Mouse (Mus musculus) hindbrain, postnatal 0 days (tissue): ENCODE results near the gene Odaph. TPM values are rescaled to one million over a fixed set of nuclear protein-coding genes. Genes with fewer than 3 reads are reported as not detected.

Experiments used
- ATAC-seq: fragments of 200-750 bp; cut with Nextera tagmentation; 2 replicates; pipeline ENCODE4 v1.8.0; 2017; ENCODE audit warnings: mild to moderate bottlenecking, moderate TSS enrichment, moderate library complexity
- DNase-seq: peaks from one replicate; pipeline ENCODE4 v3.0.0-alpha.2; 2015; ENCODE audit warnings: low spot score
- H3K27ac ChIP-seq: fragments of 300-500 bp; sonication (generic); 2 replicates; pipeline ENCODE4 v1.5.1; 2014; ENCODE audit warnings: mild to moderate bottlenecking
- H3K27me3 ChIP-seq: fragments of 300-500 bp; sonication (generic); 2 replicates; pipeline ENCODE4 v1.6.1; 2014; ENCODE audit warnings: low read length, mixed read lengths; ENCODE audit not compliant: insufficient read depth
- H3K36me3 ChIP-seq: fragments of 300-500 bp; sonication (generic); 2 replicates; pipeline ENCODE4 v1.6.1; 2014; ENCODE audit warnings: low read length, mixed read lengths; ENCODE audit not compliant: insufficient read depth
- H3K4me1 ChIP-seq: fragments of 300-500 bp; sonication (generic); 2 replicates; pipeline ENCODE4 v1.6.1; 2014; ENCODE audit warnings: antibody characterized with exemption, low read length, mixed read lengths; ENCODE audit not compliant: insufficient read depth
- H3K4me2 ChIP-seq: fragments of 300-500 bp; sonication (generic); 2 replicates; pipeline ENCODE4 v1.6.1; 2014; ENCODE audit warnings: low read depth, mild to moderate bottlenecking, low read length, moderate library complexity, mixed read lengths
- H3K4me3 ChIP-seq: fragments of 300-500 bp; sonication (generic); 2 replicates; pipeline ENCODE4 v1.5.1; 2014; ENCODE audit warnings: low read length
- H3K9ac ChIP-seq: fragments of 300-500 bp; sonication (generic); replicated peaks from 2 replicates; pipeline ENCODE4 v1.6.1; 2014; ENCODE audit warnings: mild to moderate bottlenecking, low read length, moderate library complexity, mixed read lengths
- H3K9me3 ChIP-seq: fragments of 300-500 bp; sonication (generic); 2 replicates; pipeline ENCODE4 v1.6.1; 2016; ENCODE audit warnings: low read length, mixed read lengths
- CTCF ChIP-seq: IDR thresholded peaks from 2 replicates; pipeline ENCODE4 v1.5.1; 2016; ENCODE audit warnings: antibody characterized with exemption, control low read depth, low read depth
- WGBS: fragments of 180-500 bp; shearing (Covaris S2); extraction: QIAGEN DNeasy Blood & Tissue Kit; methylation state at CpG from one replicate; pipeline ENCODE4 v1.1.7; 2014; 5-methylcytosine and 5-hydroxymethylcytosine counted together
- polyA plus RNA-seq: library from polyadenylated mRNA; unstranded; fragments of >200 nt; fragmentation: Nextera tagmentation; extraction: Ambion mirVana; gene quantifications from 2 replicates; pipeline ENCODE4 v1.2.1, GENCODE M21; 2015
- total RNA-seq: library from RNA; depleted of rRNA; stranded (reverse); fragments of >200 nt; gene quantifications from 2 replicates; pipeline ENCODE4 v1.2.3, GENCODE M21; 2014; rRNA removed

The Odaph gene
- total and polyA plus RNA-seq, 2 experiments from 2014 or later, result 1.1 TPM; not detected in 1

DNA sequence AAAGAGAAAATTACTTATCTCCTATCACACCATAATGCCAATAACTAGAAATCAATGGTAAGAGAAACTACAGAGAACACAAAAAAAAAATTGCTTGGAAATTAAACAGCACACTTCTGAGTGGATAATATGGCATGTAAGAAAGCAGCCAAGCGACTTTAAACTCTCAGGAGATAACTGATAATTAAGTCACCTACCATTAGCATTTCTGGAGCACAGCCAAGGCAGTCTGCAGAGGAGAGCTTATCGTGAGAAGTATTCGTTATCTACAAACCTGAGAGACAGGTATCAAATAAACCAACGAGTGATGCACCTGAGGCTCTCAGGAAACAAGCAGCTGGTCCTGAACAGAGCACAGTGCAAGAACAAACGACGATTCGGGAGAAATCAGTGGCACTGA lies 24.5 kb downstream of the Odaph start:
- no peak for ATAC-seq
- Histone ChIP-seq H3K4me2 (no peak overlapping the region), H3K27ac (no peak overlapping the region), H3K9ac (no peak overlapping the region), H3K27me3 (no peaks in the 10 kb centered on the region), H3K36me3 (no peaks in the 10 kb centered on the region), H3K9me3 (no peaks in the 10 kb centered on the region), H3K4me3 (no peak overlapping the region), H3K4me1 (no peaks in the 10 kb centered on the region)
- 68% methylated on average over 7 of the region's 7 CpGs for WGBS
- TF ChIP-seq CTCF, result no peak
- peak; percentile 33 for DNase-seq

DNA sequence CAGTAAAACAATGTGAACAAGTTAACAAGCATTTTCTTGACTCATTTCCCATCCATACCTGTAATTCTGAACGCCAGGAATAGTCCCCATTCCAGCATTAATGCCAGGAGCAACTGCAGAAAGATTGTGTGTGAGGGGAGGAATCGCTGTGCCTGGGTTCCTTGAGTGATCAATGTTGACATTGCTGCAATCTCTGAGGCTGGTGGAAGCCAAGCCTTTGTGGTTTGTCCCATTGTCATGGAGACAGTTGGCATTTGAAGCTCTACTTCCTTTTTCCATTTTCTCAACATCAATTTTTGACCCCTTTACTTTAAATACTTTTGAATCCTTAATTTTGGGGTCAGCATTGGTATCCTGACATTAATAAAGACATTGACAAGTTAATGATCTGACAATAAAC lies 32.7 kb downstream of the Odaph start:
- H3K4me1 ChIP-seq, result no peaks in the 10 kb centered on the region
- no peaks in the 10 kb centered on the region for H3K36me3 ChIP-seq
- no peaks in the 10 kb centered on the region for H3K9me3 ChIP-seq
- DNase-seq (no peak), ATAC-seq (no peak)
- H3K9ac ChIP-seq, result no peak overlapping the region
- TF ChIP-seq CTCF, result no peak
- H3K4me2 ChIP-seq, result no peak overlapping the region
- H3K27me3 ChIP-seq, result no peaks in the 10 kb centered on the region
- H3K27ac ChIP-seq, result no peak overlapping the region
- no peak overlapping the region for H3K4me3 ChIP-seq
- WGBS, result 58% methylated on average over 2 of the region's 2 CpGs

DNA sequence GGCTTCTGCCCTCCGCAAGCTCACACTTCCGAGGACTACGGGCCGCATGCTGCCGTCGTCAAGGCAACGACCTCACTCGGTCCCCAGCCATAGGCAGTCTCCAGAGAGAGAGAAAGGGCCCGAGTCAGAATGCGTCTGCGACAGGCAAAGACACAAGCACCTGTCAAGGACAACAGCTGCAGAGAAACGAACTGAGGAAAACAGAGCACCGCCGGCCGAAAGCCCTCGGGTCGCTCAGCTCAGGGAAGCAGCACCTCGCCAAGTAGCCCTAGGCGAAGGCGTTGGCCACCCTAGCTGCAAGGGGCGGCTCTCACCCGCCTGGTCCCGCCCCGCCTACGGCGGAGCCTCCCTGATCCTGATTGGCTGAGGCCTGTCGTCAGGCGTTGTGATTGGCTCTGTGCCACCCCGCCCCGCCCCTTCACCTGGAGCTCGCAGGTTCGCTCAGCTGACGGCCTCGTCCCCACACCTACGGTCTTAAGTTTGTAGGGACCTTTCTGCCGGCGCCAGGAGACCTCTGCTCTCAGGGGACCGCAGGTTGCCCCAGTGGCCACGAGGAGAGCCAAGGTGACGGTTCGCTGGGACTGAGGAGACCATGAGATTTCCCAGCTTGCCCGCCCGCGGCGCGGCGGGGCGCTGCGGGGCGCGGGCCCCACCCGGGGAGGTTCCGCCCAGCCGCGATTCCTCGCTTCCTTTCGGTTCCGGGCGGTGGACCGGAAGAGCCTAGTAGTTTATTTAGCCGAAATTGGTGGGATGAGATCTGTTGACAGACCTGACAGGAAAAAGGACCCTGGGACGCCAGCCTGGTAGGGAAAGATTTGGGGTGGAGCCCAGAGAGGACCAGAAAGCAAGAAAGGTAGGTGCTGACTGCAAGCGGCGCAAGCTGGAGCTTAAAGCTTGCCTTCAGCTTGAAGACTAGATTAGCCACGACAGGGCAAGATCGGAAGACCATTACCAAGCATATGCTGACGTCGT lies 55.4 kb downstream of the Odaph start:
- no peak; the same call in 1 of the 2 replicates for TF ChIP-seq CTCF
- DNase-seq (peak; percentile 94), ATAC-seq (peak; percentile 99)
- no peaks in the 10 kb centered on the region for H3K36me3 ChIP-seq
- no peaks in the 10 kb centered on the region for H3K27me3 ChIP-seq
- H3K4me3 ChIP-seq, result peak overlapping the region; percentile 84
- H3K4me2 ChIP-seq, result peak overlapping the region; percentile 95
- peak overlapping the region; percentile 76 for H3K27ac ChIP-seq
- peak overlapping the region; percentile 65 for H3K9ac ChIP-seq
- WGBS, result under 1% methylated on average over 67 of the region's 68 CpGs
- H3K9me3 ChIP-seq, result no peaks in the 10 kb centered on the region
- no peaks in the 10 kb centered on the region for H3K4me1 ChIP-seq

DNA sequence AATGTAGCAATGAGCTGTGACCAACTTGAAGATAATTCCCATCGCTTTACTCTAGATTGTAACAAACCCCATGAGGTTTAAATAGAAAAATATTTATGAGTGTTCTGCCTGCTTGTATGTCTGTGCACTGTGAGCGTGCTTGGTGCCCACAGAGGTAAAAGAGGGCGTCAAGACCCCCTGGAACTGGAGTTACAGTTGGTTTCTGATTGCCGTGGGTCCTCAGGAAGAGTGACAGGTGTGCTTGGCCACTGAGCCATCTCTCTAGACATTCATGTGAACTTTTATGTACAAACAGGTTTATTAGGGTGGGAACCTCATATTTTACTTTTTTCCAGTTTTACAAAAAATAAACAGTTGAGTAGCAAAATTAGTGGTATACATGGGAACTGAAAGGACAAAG lies 56.5 kb downstream of the Odaph start, which contains the start of gene Cdkl2:
Gene Cdkl2 (minus strand): TSS at position 101 of the 400 bp plus-strand sequence.
- peak within 1 kb of the TSS; percentile 84 for H3K4me3 ChIP-seq
- H3K27ac ChIP-seq, result peak within 1 kb of the TSS; percentile 76
- no peaks in the 10 kb centered on the region for H3K4me1 ChIP-seq
- no peaks in the 10 kb centered on the region for H3K27me3 ChIP-seq
- DNase-seq (no peak), ATAC-seq (no peak)
- H3K9ac ChIP-seq, result peak within 1 kb of the TSS; percentile 65
- H3K4me2 ChIP-seq, result peak within 1 kb of the TSS; percentile 95
- no peaks in the 10 kb centered on the region for H3K9me3 ChIP-seq
- H3K36me3 ChIP-seq, result no peaks in the 10 kb centered on the region
- 65% methylated on average over 4 of the region's 4 CpGs for WGBS
- TF ChIP-seq CTCF, result no peak

Other genes starting within 250 kb of the Odaph start
- gene Rchy1, start 24.4 kb upstream of the Odaph start, total RNA-seq, result 23.2 and 35.6 TPM in 2 replicates
- gene Rchy1, start 24.4 kb upstream of the Odaph start, polyA plus RNA-seq, result 76.6 and 81.2 TPM in 2 replicates
- 16.6 and 17.1 TPM in 2 replicates for gene Cdkl2, start 56.4 kb downstream of the Odaph start, total RNA-seq
- 29.2 and 29.4 TPM in 2 replicates for gene Cdkl2, start 56.4 kb downstream of the Odaph start, polyA plus RNA-seq
- gene G3bp2, start 96.2 kb downstream of the Odaph start, total RNA-seq, result 132 and 143 TPM in 2 replicates
- 265 and 271 TPM in 2 replicates for gene G3bp2, start 96.2 kb downstream of the Odaph start, polyA plus RNA-seq
- gene Uso1, start 150.5 kb downstream of the Odaph start, total RNA-seq, result 16.1 and 17.7 TPM in 2 replicates
- 29.6 and 29.8 TPM in 2 replicates for gene Uso1, start 150.5 kb downstream of the Odaph start, polyA plus RNA-seq
- not detected in 2 replicates for gene U90926, start 227.9 kb downstream of the Odaph start, total RNA-seq
- gene U90926, start 227.9 kb downstream of the Odaph start, polyA plus RNA-seq, result not detected in 2 replicates